10 mouse cellular contexts compared by ENCODE assay signal in the genomic region with DNA sequence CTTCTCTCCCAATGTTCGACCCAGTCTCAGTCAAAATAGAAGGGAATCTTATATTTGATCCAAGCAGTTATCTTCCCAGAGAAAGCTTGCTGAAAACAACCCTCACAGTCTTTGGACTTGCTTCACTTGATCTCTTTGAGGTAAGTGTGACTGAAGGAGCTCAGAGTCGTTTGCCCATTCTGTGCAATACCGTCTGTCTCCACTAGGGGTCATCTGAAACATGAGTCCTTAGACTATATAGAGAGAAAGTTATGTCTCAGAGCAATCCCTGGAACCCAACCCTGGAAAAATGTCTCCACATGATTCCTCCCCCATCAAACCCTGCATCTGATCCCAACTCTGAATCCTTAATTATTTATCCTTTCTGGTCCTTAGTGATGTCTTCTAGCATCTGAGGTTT. TPM values are rescaled to one million over a fixed set of nuclear protein-coding genes. Genes with fewer than 3 reads are reported as not detected.
A peak's percentile ranks its signal among the peaks of the same experiment; 100 is the strongest.
DNase-seq lines count a peak whose midpoint lies in the region; ATAC-seq and TF ChIP-seq lines count a peak whose summit lies in the region.
"Had no signal": no experiment of that assay in that cellular context is flagged by ENCODE, and none has a peak within 500 bp of the region (broad histone marks: within the 10 kb centered on the region; RNA-seq: fewer than 3 reads in every experiment).

No protein-coding gene starts in this region.

- POLR2A ChIA-PET in Patski (lab: Charles Lee) = no interaction called here

- no peak overlapping the region for H3K4me2 ChIP-seq in hindbrain, embryonic 12.5 days (replicated peaks)
- H3K4me2 ChIP-seq: embryonic facial prominence, embryonic 13.5 days; liver, embryonic 13.5 days had no signal

- no peaks in the 10 kb centered on the region for H3K27me3 ChIP-seq in hindbrain, embryonic 10.5 days (ENCODE audit: insufficient read depth, poor library complexity, severe bottlenecking)
- H3K27me3 ChIP-seq in hindbrain, embryonic 12.5 days = no peaks in the 10 kb centered on the region
- H3K27me3 ChIP-seq in Patski = peaks cover 19% of the 10 kb centered on the region
- H3K27me3 ChIP-seq: embryonic facial prominence, embryonic 13.5 days; liver, embryonic 13.5 days had no signal

- H3K36me3 ChIP-seq in hindbrain, embryonic 10.5 days = no peaks in the 10 kb centered on the region
- no peaks in the 10 kb centered on the region for H3K36me3 ChIP-seq in hindbrain, embryonic 12.5 days
- H3K36me3 ChIP-seq: embryonic facial prominence, embryonic 13.5 days had no signal

- no peak overlapping the region for H3K27ac ChIP-seq in hindbrain, embryonic 10.5 days
- no peak overlapping the region for H3K27ac ChIP-seq in hindbrain, embryonic 12.5 days
- H3K27ac ChIP-seq: embryonic facial prominence, embryonic 13.5 days; liver, embryonic 13.5 days had no signal

- no peak overlapping the region for H3K9ac ChIP-seq in hindbrain, embryonic 12.5 days
- H3K9ac ChIP-seq: embryonic facial prominence, embryonic 13.5 days; liver, embryonic 13.5 days had no signal

- CTCF ChIA-PET in Patski (lab: Charles Lee) = interaction anchor here (0.9 to 1.4 kb wide), 5 partner anchors 8 to 315 kb away, joined by 3 to 5 read pairs (median 3); no protein-coding TSS in a partner anchor

- WGBS in hindbrain, embryonic 10.5 days = 8% methylated on average over 3 of the region's 3 CpGs
- 9% methylated on average over 3 of the region's 3 CpGs for WGBS in hindbrain, embryonic 12.5 days

- no peaks in the 10 kb centered on the region for H3K4me1 ChIP-seq in hindbrain, embryonic 10.5 days (replicated peaks)
- no peaks in the 10 kb centered on the region for H3K4me1 ChIP-seq in hindbrain, embryonic 12.5 days
- H3K4me1 ChIP-seq: embryonic facial prominence, embryonic 13.5 days; liver, embryonic 13.5 days had no signal

- no peak for ATAC-seq in hindbrain, embryonic 12.5 days (ENCODE audit: low FRiP score)
- peak; percentile 62 for ATAC-seq in Patski

- in situ Hi-C loops in Patski (cut with MboI; ENCODE audit: low pct_unique_long_range_greater_than_20kb) = loop anchor here (5.0 kb wide), 2 partner anchors 251 to 311 kb away; a partner anchor contains a TSS

- H3K9me3 ChIP-seq in hindbrain, embryonic 10.5 days = no peaks in the 10 kb centered on the region
- no peaks in the 10 kb centered on the region for H3K9me3 ChIP-seq in hindbrain, embryonic 12.5 days (replicated peaks)
- H3K9me3 ChIP-seq: embryonic facial prominence, embryonic 13.5 days; liver, embryonic 13.5 days had no signal

- TF ChIP-seq CTCF in Patski (IDR thresholded peaks at IDR 0.05) = peak; percentile 68

- peak; percentile 60 for DNase-seq in hindbrain, embryonic 10.5 days (ENCODE audit: low spot score)
- peak; percentile 66 for DNase-seq in 416B (ENCODE audit: low read depth)
- no peak for DNase-seq in Patski (ENCODE audit: low read depth, low spot score)
- peak; percentile 87 for DNase-seq in embryo, embryonic 10 days (ENCODE audit: low spot score)
- peak; percentile 63 for DNase-seq in induced T-regulatory cell, adult 2 months (ENCODE audit: low read depth)
- DNase-seq in lung, postnatal 25 days (ENCODE audit: low spot score) = peak; percentile 24
- peak; percentile 10 for DNase-seq in testis, postnatal 14 days (ENCODE audit: low spot score)
- DNase-seq: liver, embryonic 13.5 days had no signal

- H3K4me3 ChIP-seq in hindbrain, embryonic 10.5 days = no peak overlapping the region
- H3K4me3 ChIP-seq in hindbrain, embryonic 12.5 days = no peak overlapping the region
- H3K4me3 ChIP-seq: embryonic facial prominence, embryonic 13.5 days; liver, embryonic 13.5 days had no signal

RNA-seq across cellular contexts. Expression of a gene that starts 13.4 kb away (rescaled TPM):
- polyA plus RNA-seq in hindbrain, embryonic 10.5 days (2016; fragmentation: Nextera tagmentation; extraction: Ambion mirVana) = 0.11 and 0.43 TPM in 2 replicates
- polyA plus RNA-seq in hindbrain, embryonic 12.5 days (2016; fragmentation: Nextera tagmentation; extraction: Ambion mirVana) = 0.03 and 0.12 TPM in 2 replicates
- 0.01 TPM for polyA plus RNA-seq in Patski (2021)
- polyA plus RNA-seq: embryonic facial prominence, embryonic 13.5 days had no signal
